Mouse (Mus musculus): ENCODE measurements at regions not wholly inside any gene's neighbourhood (a gene's known extent, or its start where the extent isn't known, plus 50 kb on each side); places are given as distances from the start of the nearest gene placed in this dataset.

DNA sequence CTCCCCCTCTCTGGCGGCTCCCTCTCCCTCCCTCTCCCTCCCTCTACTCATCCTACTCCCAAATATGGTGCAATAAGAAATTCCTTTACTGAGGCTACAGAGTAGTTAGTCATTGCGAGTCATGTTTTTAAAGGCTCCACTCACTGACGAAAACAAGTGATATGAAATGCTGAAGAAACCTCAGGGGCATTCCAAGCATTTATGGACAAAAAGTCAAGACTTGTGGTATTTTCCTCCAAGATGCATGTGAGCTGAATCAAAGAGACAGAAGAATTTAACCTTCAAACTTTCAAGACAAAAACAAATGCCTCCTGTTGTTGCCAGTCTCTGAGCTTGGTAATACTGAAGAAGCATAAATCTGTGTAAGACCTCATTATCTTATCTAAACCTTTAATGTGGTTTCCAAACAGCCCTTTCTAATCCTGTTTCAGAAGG, 710.5 kb upstream of the Cited2 start:
- Histone ChIP-seq H3K27ac (no peak overlapping the region), H3K27me3 (no peaks in the 10 kb centered on the region), H3K4me1 (replicated peaks) (no peaks in the 10 kb centered on the region), H3K4me3 (replicated peaks) (no peak overlapping the region), H3K36me3 (no peaks in the 10 kb centered on the region), H3K4me2 (replicated peaks) (no peak overlapping the region), H3K9ac (replicated peaks) (no peak overlapping the region), H3K9me3 (no peaks in the 10 kb centered on the region)
- ATAC-seq, result no peak
- 85% methylated on average over 3 of the region's 3 CpGs for WGBS

DNA sequence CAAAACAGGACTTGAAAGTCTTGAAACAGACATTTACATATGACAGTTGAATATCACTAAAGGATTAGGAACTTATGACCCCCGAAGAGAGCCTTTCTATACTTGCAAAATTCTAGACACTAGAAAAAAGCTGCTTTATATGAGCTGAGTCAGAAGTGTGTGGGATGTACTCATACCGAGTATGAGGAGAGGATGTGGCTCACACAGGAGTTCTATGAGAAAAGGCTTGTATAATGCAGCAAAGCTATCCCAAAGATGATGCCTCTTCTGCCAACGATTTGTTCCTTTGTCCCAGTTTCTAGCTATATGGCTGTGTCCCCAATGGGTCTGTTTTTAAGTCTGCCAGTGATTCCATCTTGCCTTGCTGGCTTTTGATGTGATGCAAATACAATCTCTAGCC, 708.2 kb upstream of the Cited2 start:
- H3K9me3 ChIP-seq, result no peaks in the 10 kb centered on the region
- H3K4me2 ChIP-seq (replicated peaks), result no peak overlapping the region
- no peaks in the 10 kb centered on the region for H3K4me1 ChIP-seq (replicated peaks)
- WGBS, result 82% methylated on average over 3 of the region's 3 CpGs
- no peaks in the 10 kb centered on the region for H3K36me3 ChIP-seq
- no peaks in the 10 kb centered on the region for H3K27me3 ChIP-seq
- no peak overlapping the region for H3K4me3 ChIP-seq (replicated peaks)
- no peak overlapping the region for H3K27ac ChIP-seq
- no peak overlapping the region for H3K9ac ChIP-seq (replicated peaks)
- ATAC-seq, result no peak

DNA sequence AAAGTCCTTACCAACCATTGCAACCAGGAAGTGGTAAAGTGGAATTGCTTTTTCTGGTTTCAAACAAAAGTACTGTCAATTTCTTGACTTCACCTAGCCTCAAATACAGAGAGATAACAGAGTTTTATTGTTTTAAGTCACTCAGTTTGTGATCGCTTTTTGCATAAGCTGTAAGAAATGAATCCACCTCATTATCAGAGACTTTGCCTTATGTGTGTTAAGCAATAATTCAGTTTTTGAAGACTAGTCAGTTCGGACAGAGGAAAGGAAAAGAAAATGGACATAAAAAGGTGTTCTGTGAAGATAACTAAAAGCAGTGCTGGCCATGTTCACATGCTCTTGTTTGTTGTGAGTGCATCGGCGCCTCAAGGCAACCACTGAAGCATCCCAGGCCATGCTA, 706.2 kb upstream of the Cited2 start:
- 85% methylated on average over 4 of the region's 4 CpGs for WGBS
- Histone ChIP-seq H3K36me3 (no peaks in the 10 kb centered on the region), H3K9me3 (no peaks in the 10 kb centered on the region), H3K27me3 (no peaks in the 10 kb centered on the region), H3K4me3 (replicated peaks) (no peak overlapping the region), H3K27ac (no peak overlapping the region), H3K4me1 (replicated peaks) (0 out of 2 replicates have a peak, but pooled peaks cover under 1% of the 10 kb centered on the region), H3K9ac (replicated peaks) (no peak overlapping the region), H3K4me2 (replicated peaks) (no peak overlapping the region)
- ATAC-seq, result no peak

DNA sequence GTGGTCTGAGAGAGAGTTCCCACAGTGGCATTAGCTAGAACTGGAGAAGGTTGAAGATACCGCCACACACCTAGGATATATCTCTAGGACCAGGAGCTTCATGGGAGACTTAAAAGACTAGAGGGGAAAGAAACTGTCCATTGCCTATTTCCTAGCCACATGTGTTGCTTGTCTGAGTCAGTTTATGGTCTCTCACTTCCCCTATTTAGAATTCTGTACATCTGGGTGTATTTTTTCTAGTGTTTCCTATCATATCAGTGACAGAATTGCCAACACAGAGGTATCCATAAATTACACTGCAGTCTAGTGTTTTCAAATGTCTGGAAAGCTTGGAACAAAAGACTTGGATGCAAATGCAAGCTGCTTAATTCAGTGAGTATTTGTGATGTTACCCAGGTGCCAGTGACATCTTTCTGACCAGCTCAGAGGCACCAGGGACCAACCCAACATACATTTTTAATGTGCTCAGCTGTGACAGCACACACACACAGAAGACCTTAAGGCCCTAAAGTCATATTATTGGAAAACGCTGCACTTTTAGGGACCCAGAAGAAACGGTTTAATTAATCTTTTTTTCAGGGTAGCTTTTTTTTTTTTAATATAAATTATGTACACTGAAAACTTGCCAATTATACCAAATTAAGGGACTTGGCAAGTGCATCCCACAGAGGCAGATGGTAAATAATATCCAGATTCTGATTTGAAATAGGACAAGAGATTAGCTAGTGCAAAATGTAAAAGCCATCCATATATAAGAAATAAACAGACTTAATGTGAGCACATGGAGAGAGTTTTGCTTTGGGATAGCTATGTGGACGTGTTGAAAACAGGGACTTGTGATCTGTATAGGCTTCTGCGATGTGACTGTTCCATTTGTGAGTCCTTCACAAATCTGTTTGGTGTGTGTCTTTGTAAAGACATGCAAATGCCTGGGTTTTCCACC, 700.5 kb upstream of the Cited2 start:
- H3K4me3 ChIP-seq (replicated peaks), result no peak overlapping the region
- H3K4me2 ChIP-seq (replicated peaks), result no peak overlapping the region
- H3K9ac ChIP-seq (replicated peaks), result no peak overlapping the region
- H3K27me3 ChIP-seq, result no peaks in the 10 kb centered on the region
- H3K27ac ChIP-seq, result peak overlapping the region; percentile 56
- H3K9me3 ChIP-seq, result no peaks in the 10 kb centered on the region
- WGBS, result 69% methylated on average over 5 of the region's 5 CpGs
- no peaks in the 10 kb centered on the region for H3K36me3 ChIP-seq
- peaks cover 12% of the 10 kb centered on the region for H3K4me1 ChIP-seq (replicated peaks)
- peak; percentile 83 for ATAC-seq

DNA sequence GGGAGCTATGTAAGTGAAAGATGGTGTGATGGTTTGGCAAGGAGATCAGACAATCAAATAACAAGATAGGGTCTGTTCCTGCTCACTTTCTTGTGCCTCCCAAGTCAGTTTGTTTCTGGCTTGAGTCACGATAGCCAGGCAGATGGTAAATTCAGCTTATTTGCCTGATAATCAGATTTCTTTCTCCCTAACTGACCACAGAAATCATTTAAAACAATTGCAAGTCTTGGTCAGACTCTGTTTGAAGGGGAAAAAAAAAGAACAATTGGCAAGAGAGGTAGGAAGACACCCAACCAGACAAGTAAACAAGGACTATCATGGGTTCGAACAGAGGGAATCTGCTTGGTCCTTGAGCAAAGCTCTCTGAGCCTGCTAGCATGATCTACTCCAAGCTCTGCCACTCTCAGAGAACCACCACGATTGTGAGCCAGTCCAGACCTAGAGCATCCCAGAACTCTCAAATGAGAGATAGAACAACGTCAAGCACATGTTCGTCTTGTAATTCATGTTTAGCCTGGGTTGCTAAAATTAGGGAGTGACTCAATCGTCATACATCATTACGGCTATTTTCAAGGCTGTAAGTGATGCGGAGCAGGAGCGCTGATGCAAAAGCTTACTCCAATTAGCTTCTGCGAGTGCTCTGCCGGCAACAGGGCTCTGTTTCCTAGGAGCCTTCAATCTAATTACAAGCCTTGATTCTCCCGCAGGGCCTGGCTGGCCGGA, 699.3 kb upstream of the Cited2 start:
- no peaks in the 10 kb centered on the region for H3K36me3 ChIP-seq
- H3K27ac ChIP-seq, result peak overlapping the region; percentile 45; the same call in 1 of the 2 replicates
- H3K4me1 ChIP-seq (replicated peaks), result peaks cover 12% of the 10 kb centered on the region
- no peak overlapping the region for H3K9ac ChIP-seq (replicated peaks)
- peak; percentile 63; the same call in 1 of the 2 replicates for ATAC-seq
- H3K9me3 ChIP-seq, result no peaks in the 10 kb centered on the region
- H3K4me2 ChIP-seq (replicated peaks), result no peak overlapping the region
- 46% methylated on average over 13 of the region's 13 CpGs for WGBS
- H3K27me3 ChIP-seq, result no peaks in the 10 kb centered on the region
- H3K4me3 ChIP-seq (replicated peaks), result no peak overlapping the region

DNA sequence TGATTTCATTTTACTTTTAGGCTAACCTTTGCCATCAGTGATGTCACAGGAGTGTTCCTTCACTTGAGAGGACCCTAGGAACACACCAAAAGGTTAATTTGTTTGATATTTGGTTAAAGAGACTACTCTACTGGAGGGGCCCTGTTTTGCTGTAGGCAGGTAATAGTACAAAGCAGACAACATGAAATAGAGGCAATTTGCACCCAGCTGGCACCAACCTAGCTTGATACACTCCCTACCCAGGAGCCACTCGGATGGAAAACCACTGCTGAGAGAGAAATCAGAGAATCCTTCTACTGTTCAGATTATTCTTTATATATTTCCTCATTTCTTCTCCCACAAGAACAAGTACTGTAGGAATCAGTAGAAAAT, 698.7 kb upstream of the Cited2 start:
- Histone ChIP-seq H3K4me2 (replicated peaks) (no peak overlapping the region), H3K9ac (replicated peaks) (no peak overlapping the region), H3K4me3 (replicated peaks) (no peak overlapping the region), H3K27ac (no peak overlapping the region), H3K27me3 (no peaks in the 10 kb centered on the region), H3K4me1 (replicated peaks) (peaks cover 12% of the 10 kb centered on the region), H3K36me3 (no peaks in the 10 kb centered on the region), H3K9me3 (no peaks in the 10 kb centered on the region)
- ATAC-seq, result peak; percentile 58; the same call in 1 of the 2 replicates
- WGBS, result 50% methylated on average over 1 of the region's 1 CpGs

DNA sequence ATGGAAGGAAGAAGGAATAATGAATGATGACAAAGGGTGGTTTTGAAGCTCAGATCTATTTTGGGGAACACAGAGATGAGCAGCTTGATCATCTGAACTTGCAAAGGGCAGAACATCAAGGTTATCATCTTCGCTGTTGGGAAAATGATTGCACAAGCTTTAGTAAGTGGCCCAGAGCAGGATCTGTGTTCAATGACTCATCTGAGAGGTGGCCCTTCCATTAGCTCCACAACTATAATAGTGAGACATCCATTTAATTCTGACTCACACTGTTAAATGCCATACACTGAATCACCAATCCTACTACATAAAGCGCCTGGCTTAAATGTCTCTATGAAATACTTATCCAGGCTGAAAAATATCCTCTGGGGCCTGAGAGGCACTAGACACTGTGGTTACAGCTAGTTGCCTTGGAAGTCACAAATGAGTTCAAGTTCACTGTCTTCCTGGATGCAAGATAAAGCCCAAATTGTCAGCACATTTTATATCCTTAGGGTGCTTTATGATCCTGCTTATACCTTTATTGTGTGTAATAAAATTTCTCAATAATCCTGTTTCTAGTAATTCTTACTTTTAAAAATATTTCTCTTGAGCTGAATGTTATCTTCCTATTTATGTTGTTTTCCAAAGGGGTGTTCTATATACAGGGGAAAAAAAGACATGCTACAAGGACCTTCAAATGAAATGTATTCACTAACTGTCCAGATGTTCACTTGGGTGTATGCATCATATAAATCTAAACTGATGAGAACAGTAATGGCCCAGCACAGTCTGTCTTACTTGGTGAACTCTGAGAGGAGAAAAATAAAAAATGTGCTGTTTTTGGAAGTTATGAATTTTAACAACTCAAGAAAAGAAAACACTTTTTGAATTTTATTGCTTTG, 687.9 kb upstream of the Cited2 start:
- Histone ChIP-seq H3K27me3 (no peaks in the 10 kb centered on the region), H3K4me1 (replicated peaks) (no peaks in the 10 kb centered on the region), H3K9me3 (0 out of 2 replicates have a peak, but pooled peaks cover 6% of the 10 kb centered on the region), H3K27ac (no peak overlapping the region), H3K9ac (replicated peaks) (no peak overlapping the region), H3K36me3 (no peaks in the 10 kb centered on the region), H3K4me3 (replicated peaks) (no peak overlapping the region), H3K4me2 (replicated peaks) (no peak overlapping the region)
- ATAC-seq, result no peak
- 93% methylated on average over 2 of the region's 2 CpGs for WGBS

DNA sequence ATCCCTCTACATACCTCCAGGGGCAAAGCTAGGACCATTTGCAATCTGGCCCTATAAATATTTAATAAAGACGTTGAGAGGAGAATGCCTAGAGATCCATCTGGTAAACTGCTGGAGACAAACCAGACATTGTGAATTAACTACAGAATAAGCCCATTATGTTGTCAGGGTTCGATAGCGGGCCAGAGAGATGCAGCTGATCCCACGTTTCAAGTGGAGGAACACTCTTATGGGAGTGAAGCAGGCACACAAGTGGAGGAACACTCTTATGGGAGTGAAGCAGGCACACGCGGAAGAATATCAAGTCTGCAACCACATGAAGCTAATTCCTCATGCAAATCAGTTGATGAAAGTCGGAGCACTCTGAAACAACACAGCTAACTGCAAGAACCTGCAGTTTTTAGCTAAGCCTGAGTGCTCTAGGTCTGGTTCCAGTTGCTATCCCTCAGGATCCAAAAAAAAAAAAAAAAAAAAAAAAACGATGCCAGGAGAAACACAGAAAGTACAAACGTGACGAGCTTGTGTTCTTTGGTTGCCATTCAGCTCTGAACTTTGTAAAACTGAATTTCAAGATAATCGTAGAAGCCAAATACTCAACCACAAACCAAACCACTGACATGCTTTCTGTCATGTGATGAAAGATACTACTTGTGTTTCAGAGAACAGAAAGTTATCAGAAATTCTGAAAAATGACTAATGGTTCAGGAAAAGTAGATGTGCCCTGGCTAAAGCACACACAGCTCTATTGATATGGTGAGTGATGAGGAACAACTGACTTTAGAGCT, 684.6 kb upstream of the Cited2 start:
- ATAC-seq, result no peak
- Histone ChIP-seq H3K4me3 (replicated peaks) (no peak overlapping the region), H3K9me3 (no peaks in the 10 kb centered on the region), H3K9ac (replicated peaks) (no peak overlapping the region), H3K27me3 (no peaks in the 10 kb centered on the region), H3K36me3 (no peaks in the 10 kb centered on the region), H3K4me1 (replicated peaks) (no peaks in the 10 kb centered on the region), H3K27ac (no peak overlapping the region), H3K4me2 (replicated peaks) (no peak overlapping the region)
- WGBS, result 72% methylated on average over 11 of the region's 11 CpGs

DNA sequence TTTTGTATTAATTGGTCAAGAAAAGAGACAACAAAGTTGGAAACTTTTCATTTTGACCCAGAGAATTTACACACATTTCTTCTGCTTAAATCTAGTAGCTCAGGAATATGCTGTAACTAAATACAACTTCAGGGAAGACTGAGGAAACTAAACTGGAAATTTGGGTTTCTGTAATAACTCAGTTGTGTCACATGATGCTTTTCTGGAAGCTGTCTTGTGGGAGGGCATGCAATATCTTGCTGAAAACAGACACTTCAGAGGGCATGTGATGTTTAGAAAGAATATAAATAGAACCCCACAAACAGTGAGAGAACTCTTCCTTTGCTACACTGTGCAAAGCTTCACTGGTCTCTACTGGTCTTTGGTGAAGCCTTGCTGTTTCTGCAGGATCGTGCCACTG, 680.9 kb upstream of the Cited2 start:
- no peaks in the 10 kb centered on the region for H3K9me3 ChIP-seq
- H3K4me2 ChIP-seq (replicated peaks), result no peak overlapping the region
- H3K36me3 ChIP-seq, result no peaks in the 10 kb centered on the region
- no peak overlapping the region for H3K4me3 ChIP-seq (replicated peaks)
- no peak for ATAC-seq
- no peak overlapping the region for H3K27ac ChIP-seq
- H3K27me3 ChIP-seq, result no peaks in the 10 kb centered on the region
- H3K9ac ChIP-seq (replicated peaks), result no peak overlapping the region
- H3K4me1 ChIP-seq (replicated peaks), result no peaks in the 10 kb centered on the region
- 95% methylated on average over 1 of the region's 1 CpGs for WGBS

DNA sequence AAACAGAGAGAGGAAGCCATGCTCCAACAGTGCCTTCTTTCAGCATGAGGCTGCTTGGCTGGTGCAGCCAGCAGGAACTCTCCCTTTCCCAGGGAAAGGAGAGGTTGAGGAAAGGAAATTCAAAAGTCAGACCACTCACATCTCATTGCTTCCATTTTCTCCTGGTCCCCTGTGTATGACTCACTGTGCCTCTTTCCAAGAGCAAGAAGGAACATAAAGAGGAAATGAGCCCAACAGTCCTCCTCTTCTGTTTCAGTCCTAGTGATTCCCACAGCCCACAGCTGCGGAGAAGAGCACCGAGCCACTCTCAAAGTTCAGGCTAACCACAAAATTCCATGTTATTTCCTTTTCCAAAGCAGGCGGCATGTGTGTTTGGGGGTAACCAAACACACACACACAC, 680.0 kb upstream of the Cited2 start:
- no peak for ATAC-seq
- WGBS, result 91% methylated on average over 3 of the region's 3 CpGs

DNA sequence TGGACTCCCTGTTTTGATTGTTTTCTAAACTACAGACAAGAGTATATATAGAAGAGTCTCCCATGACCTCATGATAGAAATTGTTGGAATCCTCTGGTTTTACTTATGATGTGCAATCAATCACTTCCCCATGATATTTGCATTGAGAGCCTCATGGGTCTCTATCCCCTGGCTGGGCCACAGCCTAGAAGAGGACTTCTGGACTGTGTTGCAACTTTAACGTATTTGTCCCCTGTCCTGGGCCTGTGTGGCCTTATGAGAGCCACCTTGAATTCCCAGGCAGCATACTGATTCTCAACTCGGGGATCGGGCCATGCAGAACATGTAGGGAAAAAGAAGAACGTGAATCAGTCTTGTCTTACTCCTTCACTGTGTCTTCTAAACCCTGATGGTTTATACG, 676.3 kb upstream of the Cited2 start:
- Histone ChIP-seq H3K9ac (replicated peaks) (no peak overlapping the region), H3K4me2 (replicated peaks) (no peak overlapping the region), H3K36me3 (no peaks in the 10 kb centered on the region), H3K4me3 (replicated peaks) (no peak overlapping the region), H3K27me3 (no peaks in the 10 kb centered on the region), H3K27ac (no peak overlapping the region), H3K4me1 (replicated peaks) (no peaks in the 10 kb centered on the region), H3K9me3 (no peaks in the 10 kb centered on the region)
- WGBS, result 91% methylated on average over 5 of the region's 5 CpGs
- ATAC-seq, result no peak

More for the DNA sequence above, 680.0 kb upstream of the Cited2 start:
- Histone ChIP-seq H3K9me3 (no peaks in the 10 kb centered on the region), H3K4me1 (replicated peaks) (no peaks in the 10 kb centered on the region), H3K27me3 (no peaks in the 10 kb centered on the region), H3K4me2 (replicated peaks) (no peak overlapping the region), H3K9ac (replicated peaks) (no peak overlapping the region), H3K36me3 (no peaks in the 10 kb centered on the region), H3K4me3 (replicated peaks) (no peak overlapping the region), H3K27ac (no peak overlapping the region)
